Mouse (Mus musculus): ENCODE measurements at regions not wholly inside any gene's neighbourhood (a gene's known extent, or its start where the extent isn't known, plus 50 kb on each side); places are given as distances from the start of the nearest gene placed in this dataset.

DNA sequence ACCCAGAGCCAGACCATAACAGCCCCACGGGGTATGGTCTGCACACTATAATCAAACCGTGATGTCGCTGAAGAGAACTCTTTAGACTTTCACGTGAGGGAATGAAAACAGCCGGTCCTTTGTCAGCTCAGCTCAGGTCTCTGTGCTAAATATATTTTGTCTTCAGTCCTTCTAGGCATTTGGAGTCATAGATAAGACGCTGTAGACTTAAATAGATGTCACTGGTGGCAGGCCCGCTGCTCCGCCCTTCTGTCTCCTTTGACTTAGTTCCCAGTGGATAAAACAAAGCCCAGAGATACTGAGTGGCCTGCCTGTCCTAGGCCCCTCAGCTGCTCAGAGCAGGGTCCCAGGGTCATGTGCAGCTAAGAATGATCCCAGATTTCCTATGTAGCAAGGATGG lies 57.2 kb upstream of the Pim1 start:
- TF ChIP-seq E2F4 (IDR thresholded peaks at IDR 0.05; ENCODE audit: insufficient read depth) (no peak), POLR2A (IDR thresholded peaks at IDR 0.05; ENCODE audit: insufficient read length, low read depth) (no peak), TCF12 (IDR thresholded peaks at IDR 0.05; ENCODE audit: insufficient read depth, poor library complexity, severe bottlenecking) (no peak), USF1 (IDR thresholded peaks at IDR 0.05; ENCODE audit: low read depth) (no peak), MYOG (IDR thresholded peaks at IDR 0.05; ENCODE audit: control insufficient read depth in 1 of 3, insufficient read depth in 1 of 3, insufficient read length in 2 of 3, low read depth in 2 of 3) (no peak)

Data from myocyte (in vitro differentiated cells).